In the genomic region with DNA sequence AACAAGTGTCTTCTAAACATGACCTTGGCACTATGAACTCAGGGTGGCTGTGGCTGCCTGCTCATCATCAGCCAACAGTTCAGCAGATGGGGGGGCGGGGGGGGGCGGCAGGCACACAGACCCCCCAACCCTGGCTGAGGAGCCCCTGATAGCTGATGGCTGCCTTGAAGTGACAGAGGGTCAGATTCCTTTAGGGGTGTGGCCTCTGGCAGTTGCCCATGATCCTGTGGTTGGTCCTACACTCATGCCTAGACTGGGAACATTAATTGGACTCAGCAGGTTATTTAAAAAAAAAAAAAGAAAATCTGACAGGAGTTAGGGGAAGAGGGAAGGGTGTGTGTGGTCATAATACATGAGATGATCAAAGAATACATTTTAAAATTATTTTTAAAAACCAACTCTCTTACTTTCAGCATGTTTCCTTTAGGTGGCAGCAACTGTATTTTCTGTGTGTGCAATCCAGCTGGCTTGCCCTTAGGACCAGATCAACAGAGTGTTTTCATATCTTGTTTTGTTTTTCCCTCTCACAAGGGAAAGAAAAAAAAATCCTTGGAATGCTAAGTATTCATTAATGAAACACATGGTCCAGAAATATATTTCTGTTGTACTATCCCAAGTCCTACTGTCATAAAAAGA, we compare ENCODE assay signal across 18 mouse cellular contexts. TPM values are rescaled to one million over a fixed set of nuclear protein-coding genes. Genes with fewer than 3 reads are reported as not detected.
DNase-seq lines count a peak whose midpoint lies in the region; ATAC-seq and TF ChIP-seq lines count a peak whose summit lies in the region.
"Had no signal": no experiment of that assay in that cellular context is flagged by ENCODE, and none has a peak within 500 bp of the region (broad histone marks: within the 10 kb centered on the region; RNA-seq: fewer than 3 reads in every experiment).

No protein-coding gene starts in this region.

- H3K27ac ChIP-seq in heart, embryonic 10.5 days = 0 out of 2 replicates have a peak overlapping the region, but pooled peaks have one; percentile 29
- no peak overlapping the region for H3K27ac ChIP-seq in layer of hippocampus, adult 2 months
- H3K27ac ChIP-seq in CH12.LX (ENCODE audit: insufficient read depth, low read depth) = no peak overlapping the region
- H3K27ac ChIP-seq: forebrain, embryonic 13.5 days; heart, embryonic 13.5 days; hindbrain, embryonic 14.5 days; liver, embryonic 13.5 days; neural tube, embryonic 15.5 days had no signal

- no peaks in the 10 kb centered on the region for H3K79me2 ChIP-seq in CH12.LX (replicated peaks; ENCODE audit: control insufficient read depth, extremely low read depth, insufficient read depth, poor library complexity, severe bottlenecking)

- peak overlapping the region; percentile 21; the same call in 1 of the 2 replicates for H3K4me2 ChIP-seq in CH12.LX (ENCODE audit: insufficient read depth, low read depth, poor library complexity, severe bottlenecking)
- H3K4me2 ChIP-seq: forebrain, embryonic 13.5 days; heart, embryonic 13.5 days; hindbrain, embryonic 14.5 days; liver, embryonic 13.5 days; neural tube, embryonic 15.5 days had no signal

- dilution Hi-C loops in CH12.LX (cut with MboI; ENCODE audit: extremely low pct_ligation_motif_present, extremely low pct_unique_long_range_greater_than_20kb, low sequenced_read_pairs) = no loop called here

- TF ChIP-seq CTCF in layer of hippocampus, adult 2 months (conservative IDR thresholded peaks at IDR 0.05) = peak; percentile 66
- TF ChIP-seq CTCF in CH12.LX (conservative IDR thresholded peaks at IDR 0.05 in 1 of 2, IDR thresholded peaks at IDR 0.05 in 1 of 2; ENCODE audit: low read depth in 2 of 2, low read length in 2 of 2) = no peak; a peak in 1 of 4 replicates

- DNase-seq in heart, embryonic 10.5 days (ENCODE audit: low spot score) = no peak
- DNase-seq in heart, adult 18-20 months = no peak
- DNase-seq in layer of hippocampus, adult 2 months (ENCODE audit: low spot score in 2 of 2) = no peak
- DNase-seq in layer of hippocampus, adult 11-12 months (ENCODE audit: low spot score) = no peak
- no peak for DNase-seq in CH12.LX (ENCODE audit: extremely low read depth)
- peak; percentile 33 to 55 for DNase-seq in kidney, postnatal 25 days
- no peak for DNase-seq in embryo, embryonic 10 days (ENCODE audit: low spot score)
- DNase-seq: cerebellum, adult 11 months; right cerebral cortex, adult 18-20 months had no signal

- peak; percentile 27 for TF ChIP-seq RAD21 in CH12.LX (IDR thresholded peaks at IDR 0.05; ENCODE audit: low read depth, low read length)

- H3K9ac ChIP-seq in CH12.LX (ENCODE audit: insufficient read depth, low read depth) = no peak overlapping the region
- H3K9ac ChIP-seq: forebrain, embryonic 13.5 days; heart, embryonic 13.5 days; hindbrain, embryonic 14.5 days; liver, embryonic 13.5 days; neural tube, embryonic 15.5 days had no signal

- no peak for ATAC-seq in monocyte, adult 5-6 weeks (replicated peaks; ENCODE audit: insufficient number of reproducible peaks, low FRiP score, low TSS enrichment, poor library complexity, severe bottlenecking)
- ATAC-seq: activated CD4-positive, CD25-positive, alpha-beta regulatory T cell, adult 4 months; forebrain, embryonic 13.5 days had no signal

- WGBS in heart, embryonic 10.5 days = 8% methylated on average over 2 of the region's 2 CpGs

- TF ChIP-seq EP300 in CH12.LX (IDR thresholded peaks at IDR 0.05; ENCODE audit: low read length) = no peak

- no peaks in the 10 kb centered on the region for H3K9me3 ChIP-seq in heart, embryonic 10.5 days
- H3K9me3 ChIP-seq in CH12.LX (replicated peaks; ENCODE audit: low read length) = no peaks in the 10 kb centered on the region
- H3K9me3 ChIP-seq: forebrain, embryonic 13.5 days; heart, embryonic 13.5 days; liver, embryonic 13.5 days; neural tube, embryonic 15.5 days had no signal

- no peaks in the 10 kb centered on the region for H3K36me3 ChIP-seq in heart, embryonic 10.5 days
- H3K36me3 ChIP-seq in CH12.LX (replicated peaks in 1 of 2; ENCODE audit: control insufficient read depth in 1 of 2, insufficient read depth in 1 of 2, low read length in 1 of 2) = no peaks in the 10 kb centered on the region
- H3K36me3 ChIP-seq: G1E; heart, embryonic 13.5 days; liver, embryonic 13.5 days; neural tube, embryonic 15.5 days had no signal

- in situ Hi-C loops in CH12.LX (cut with MboI; ENCODE audit: low pct_ligation_motif_present, low pct_unique_long_range_greater_than_20kb, low sequenced_read_pairs) = loop anchor here (10.0 to 25.0 kb wide), 2 partner anchors 293 to 371 kb away; no protein-coding TSS in a partner anchor

- no peak for TF ChIP-seq POLR2A in CH12.LX (IDR thresholded peaks at IDR 0.05; ENCODE audit: low read depth, low read length)

- H3K4me1 ChIP-seq in heart, embryonic 10.5 days = peaks cover 23% of the 10 kb centered on the region
- H3K4me1 ChIP-seq in CH12.LX (ENCODE audit: control insufficient read depth in 1 of 2, insufficient read depth in 2 of 2) = peaks cover 7 to 12% of the 10 kb centered on the region in 2 experiments; a peak in 3 of 4 replicates
- H3K4me1 ChIP-seq: forebrain, embryonic 13.5 days; neural tube, embryonic 15.5 days had no signal

- no peak overlapping the region for H3K4me3 ChIP-seq in heart, embryonic 10.5 days
- H3K4me3 ChIP-seq in layer of hippocampus, adult 2 months = no peak overlapping the region
- no peak overlapping the region for H3K4me3 ChIP-seq in CH12.LX (replicated peaks in 1 of 3; ENCODE audit: low read depth in 2 of 3, low read length in 2 of 3, poor library complexity in 1 of 3)
- H3K4me3 ChIP-seq: forebrain, embryonic 13.5 days; heart, embryonic 13.5 days; liver, embryonic 13.5 days; megakaryocyte, embryonic 14.5 days; neural tube, embryonic 15.5 days had no signal

- no peaks in the 10 kb centered on the region for H3K27me3 ChIP-seq in heart, embryonic 10.5 days (ENCODE audit: insufficient read depth, poor library complexity, severe bottlenecking)
- no peaks in the 10 kb centered on the region for H3K27me3 ChIP-seq in CH12.LX (replicated peaks)
- H3K27me3 ChIP-seq: forebrain, embryonic 13.5 days; heart, embryonic 13.5 days; liver, embryonic 13.5 days; neural tube, embryonic 15.5 days had no signal

TF ChIP-seq in CH12.LX, 34 proteins besides CTCF, POLR2A, EP300 and RAD21:
- TF ChIP-seq ETS1 (conservative IDR thresholded peaks at IDR 0.05; ENCODE audit: low read depth, low read length) = no peak

RNA-seq across cellular contexts. Expression of a gene that starts 28.0 kb away (rescaled TPM):
- polyA plus RNA-seq in heart, embryonic 10.5 days (2016; fragmentation: Nextera tagmentation; extraction: Ambion mirVana) = 70.3 and 96.3 TPM in 2 replicates
- 100 to 1,000 TPM; 104 to 126 TPM for total RNA-seq in heart, adult 18-20 months (2021)
- total RNA-seq in layer of hippocampus, adult 2 months (2021) = 10 to 100 TPM; 17.1 to 18.7 TPM
- total RNA-seq in CH12.LX (2012; rRNA removed) (35.2 and 41.6 TPM in 2 replicates), CH12.LX (2014; rRNA removed) (69.2 and 80.0 TPM in 2 replicates)
- 44.4 and 51.1 TPM in 2 replicates for polyA plus RNA-seq in CH12.LX (2012; ENCODE audit: insufficient read length, low read depth)
- 0.75 to 4.9 TPM in 2 of 3 replicates, not detected in the other for total RNA-seq in monocyte, adult 5-6 weeks (2017)

RNA-seq across cellular contexts. Expression of a gene that starts 55.6 kb away (rescaled TPM):
- polyA plus RNA-seq in heart, embryonic 10.5 days (2016; fragmentation: Nextera tagmentation; extraction: Ambion mirVana) = 172 and 176 TPM in 2 replicates
- total RNA-seq in heart, adult 18-20 months (2021) = 10 to 100 TPM; 88.4 to 91.8 TPM
- 10 to 100 TPM; 49.9 to 51.2 TPM for total RNA-seq in layer of hippocampus, adult 2 months (2021)
- 86.1 and 97.2 TPM in 2 replicates for total RNA-seq in CH12.LX (2012; rRNA removed)
- total RNA-seq in CH12.LX (2014; rRNA removed) = 157 and 180 TPM in 2 replicates
- polyA plus RNA-seq in CH12.LX (2012; ENCODE audit: insufficient read length, low read depth) = 121 and 125 TPM in 2 replicates
- 99.0 to 134 TPM (median 123 TPM) in 3 replicates for total RNA-seq in monocyte, adult 5-6 weeks (2017)

Comparison
In these comparisons a context has a peak if more than half of its experiments do, and no peak if none do; other contexts are left out.
1. DNase-seq: peak in kidney, postnatal 25 days (2 of 2); none in heart, embryonic 10.5 days (single experiment), heart, adult 18-20 months (0 of 2), layer of hippocampus, adult 2 months (0 of 2), layer of hippocampus, adult 11-12 months (single experiment), CH12.LX (single experiment) and embryo, embryonic 10 days (single experiment).